Mouse (Mus musculus): ENCODE results near the gene Gpx4.
"Not testable (repeated sequence)": the region's sequence is repeated elsewhere in the genome, so short reads cannot be mapped to it uniquely, and the experiment has no call there.

Gpx4 gene

DNA sequence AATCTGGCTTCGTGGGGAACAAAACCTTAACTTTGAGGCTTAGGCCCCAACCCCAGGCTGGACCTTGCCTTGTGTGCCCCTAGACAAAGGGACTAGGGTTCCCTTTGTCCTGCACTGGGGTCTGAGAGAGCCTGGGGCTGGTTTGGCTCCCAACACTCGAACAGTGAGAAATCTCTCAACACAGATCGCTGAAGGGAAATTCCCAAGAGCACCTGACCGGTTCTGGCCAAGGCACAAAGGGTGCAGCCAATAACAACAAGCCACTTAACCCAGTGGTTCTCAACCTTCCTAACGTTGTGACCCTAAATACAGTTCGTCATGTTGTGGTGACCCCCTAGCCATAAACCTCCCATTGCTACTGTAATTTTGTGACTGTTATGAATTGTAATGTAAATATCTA, 3.3 kb downstream of the Gpx4 start:
- no peak for DNase-seq (ENCODE audit: low spot score)

DNA sequence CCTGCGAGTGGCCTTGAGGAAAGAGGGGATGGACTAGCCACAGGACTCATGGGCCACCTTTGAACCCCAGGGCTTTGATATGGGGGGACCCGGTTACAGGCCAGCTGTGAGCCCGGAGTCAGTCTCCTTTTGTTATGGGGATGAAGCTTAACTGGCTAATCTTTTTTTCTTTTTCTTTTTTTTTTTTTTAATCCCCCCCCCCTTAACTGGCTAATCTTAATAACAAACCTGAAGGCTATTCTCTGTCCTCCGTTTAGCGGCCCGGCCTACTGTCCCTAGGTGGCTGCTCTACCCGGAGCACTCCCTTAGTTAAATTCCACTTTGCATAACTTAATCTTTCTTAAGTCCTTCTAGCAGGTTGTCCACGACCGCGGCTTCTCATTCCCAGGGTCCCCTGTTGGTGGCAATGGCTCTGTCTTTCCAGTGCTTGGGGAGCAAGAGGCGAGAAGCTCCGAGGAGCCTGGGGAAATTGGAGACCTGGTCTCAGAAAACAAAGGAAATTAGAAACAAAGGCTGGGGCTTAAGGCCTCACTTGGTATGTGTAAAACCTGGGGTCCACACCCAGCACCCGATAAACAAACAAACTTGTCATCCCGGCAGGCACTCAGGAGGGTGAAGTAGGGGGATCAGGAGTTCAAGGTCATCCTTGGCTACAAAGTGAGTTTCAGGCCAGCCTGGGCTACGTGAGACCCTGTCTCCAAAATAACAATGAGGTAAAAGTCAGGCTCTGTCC, 4.1 kb downstream of the Gpx4 start:
- DNase-seq (ENCODE audit: low spot score): no peak

- DNase-seq (ENCODE audit: low spot score): no peak
These were observed 4.8 kb downstream of the Gpx4 start for GRCm38 (mm10) chr10:80051618-80052373.

DNA sequence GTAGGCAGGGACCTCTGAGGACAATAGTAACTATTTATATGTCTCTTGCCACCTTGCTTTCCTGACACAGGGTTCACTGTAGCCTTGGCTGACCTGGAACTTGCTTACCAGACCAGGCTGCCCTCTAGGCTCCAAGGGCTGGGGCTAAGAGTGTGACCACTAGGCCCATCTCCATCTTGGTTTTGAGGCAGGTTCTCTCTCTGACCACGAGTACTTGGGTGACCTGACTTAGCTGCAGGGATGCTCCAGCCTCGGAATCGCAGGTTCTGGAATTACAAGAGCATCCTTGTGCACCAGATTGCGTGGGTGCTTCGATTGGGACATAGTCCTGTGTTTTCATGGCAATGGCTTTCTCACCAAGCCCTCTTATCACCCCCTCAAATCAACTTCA, 5.4 kb downstream of the Gpx4 start:
- DNase-seq (ENCODE audit: low spot score): no peak

DNA sequence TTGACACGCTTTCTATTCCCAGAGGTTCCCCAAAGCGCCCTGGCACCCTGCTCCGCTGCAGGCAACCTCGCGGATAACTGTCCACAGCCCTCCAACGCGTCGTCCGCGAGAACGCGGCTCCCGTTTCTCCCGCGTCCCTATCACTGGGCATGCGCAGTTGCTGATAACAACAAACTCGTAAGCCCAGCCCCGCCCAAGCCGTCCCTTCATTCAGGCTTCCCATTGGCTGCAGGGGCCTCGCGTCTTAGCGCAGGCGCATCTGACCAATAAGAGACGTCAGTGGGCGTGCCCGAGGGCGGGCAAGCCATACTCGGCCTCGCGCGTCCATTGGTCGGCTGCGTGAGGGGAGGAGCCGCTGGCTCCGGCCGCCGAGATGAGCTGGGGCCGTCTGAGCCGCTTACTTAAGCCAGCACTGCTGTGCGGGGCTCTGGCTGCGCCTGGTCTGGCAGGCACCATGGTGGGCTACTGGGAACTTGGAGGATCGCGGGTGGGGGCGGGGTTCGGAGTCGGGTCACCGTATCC, 6.4 kb downstream of the Gpx4 start:
- DNase-seq (ENCODE audit: low spot score): peak; percentile 99

DNA sequence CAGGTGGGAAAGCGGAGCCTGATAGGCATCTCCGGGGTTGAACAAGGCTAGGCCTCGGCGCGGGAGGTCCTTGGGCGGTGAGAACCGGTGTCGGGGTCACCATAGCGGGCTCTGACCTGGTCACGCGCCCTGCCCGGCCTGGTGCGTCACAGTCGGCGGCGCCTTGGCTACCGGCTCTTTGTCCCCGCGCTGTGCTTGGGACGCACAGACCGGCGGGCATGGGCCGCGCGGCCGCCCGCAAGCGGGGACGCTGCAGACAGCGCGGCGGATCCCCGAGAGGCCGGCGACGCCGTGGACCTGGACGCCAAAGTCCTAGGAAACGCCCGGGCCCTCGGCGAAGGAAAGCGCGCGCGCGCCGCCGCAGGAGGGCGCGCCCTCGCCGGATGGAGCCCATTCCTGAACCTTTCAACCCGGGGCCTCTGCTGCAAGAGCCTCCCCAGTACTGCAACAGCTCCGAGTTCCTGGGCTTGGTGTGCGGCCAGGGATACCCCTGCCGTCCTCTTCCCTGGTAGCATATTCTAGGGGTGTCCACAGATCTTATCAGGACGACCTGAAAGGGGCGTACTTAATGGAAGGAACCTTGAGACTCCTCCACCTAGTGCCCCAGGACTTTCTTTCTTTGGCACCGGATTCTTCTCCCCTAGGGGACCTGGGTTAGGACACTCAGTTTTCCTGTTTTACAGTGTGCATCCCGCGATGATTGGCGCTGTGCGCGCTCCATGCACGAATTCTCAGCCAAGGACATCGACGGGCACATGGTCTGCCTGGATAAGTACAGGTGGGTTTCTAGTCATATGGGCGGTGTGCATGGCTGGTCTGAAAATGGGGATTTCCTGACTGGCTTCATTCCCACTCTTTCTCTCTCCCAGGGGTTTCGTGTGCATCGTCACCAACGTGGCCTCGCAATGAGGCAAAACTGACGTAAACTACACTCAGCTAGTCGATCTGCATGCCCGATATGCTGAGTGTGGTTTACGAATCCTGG, 7.2 kb downstream of the Gpx4 start:
- peak; percentile 62 for DNase-seq (ENCODE audit: low spot score)

DNA sequence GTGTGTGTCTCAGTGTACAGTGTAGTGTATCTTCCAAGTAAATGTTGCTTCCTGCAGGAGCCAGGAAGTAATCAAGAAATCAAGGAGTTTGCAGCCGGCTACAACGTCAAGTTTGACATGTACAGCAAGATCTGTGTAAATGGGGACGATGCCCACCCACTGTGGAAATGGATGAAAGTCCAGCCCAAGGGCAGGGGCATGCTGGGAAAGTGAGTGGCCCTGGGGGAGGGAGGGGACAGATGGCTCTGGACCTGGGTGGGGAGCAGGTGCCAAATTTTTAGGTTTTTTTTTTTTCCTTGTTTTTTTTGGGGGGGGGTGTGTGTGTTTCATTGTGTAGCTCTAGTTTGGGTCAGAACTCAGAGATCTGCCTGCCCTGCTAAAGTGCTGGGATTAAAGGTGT, 7.9 kb downstream of the Gpx4 start:
- not testable (repeated sequence) for DNase-seq (ENCODE audit: low spot score)

DNA sequence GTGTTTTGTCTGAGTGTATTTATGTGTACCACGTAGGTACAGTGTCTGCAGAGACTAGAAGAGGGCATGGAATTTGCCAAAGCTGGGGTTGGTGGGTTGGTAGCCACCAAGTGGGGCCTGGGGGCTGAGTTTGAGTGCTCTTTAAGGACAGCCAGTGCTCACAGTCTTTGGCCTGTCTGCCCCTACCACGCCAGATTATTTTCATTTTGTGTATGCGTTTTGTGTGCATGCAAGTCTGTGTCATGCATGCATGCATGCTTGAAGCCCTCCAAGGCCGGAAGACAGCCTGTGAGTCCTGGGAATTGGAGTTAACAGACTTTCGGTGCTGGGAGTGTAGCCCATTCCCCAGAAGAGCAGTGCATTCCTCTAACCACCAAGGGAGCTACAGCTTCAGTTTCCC, 8.4 kb downstream of the Gpx4 start:
- DNase-seq (ENCODE audit: low spot score): no peak

- DNase-seq (ENCODE audit: low spot score): no peak
These were observed 8.9 kb downstream of the Gpx4 start for GRCm38 (mm10) chr10:80055891-80056290.

GRCm38 (mm10) chr10:80056506-80056905, 9.5 kb downstream of the Gpx4 start:
- no peak for DNase-seq (ENCODE audit: low spot score)

GRCm38 (mm10) chr10:80056976-80057682, 10.2 kb downstream of the Gpx4 start:
- no peak for DNase-seq (ENCODE audit: low spot score)

DNA sequence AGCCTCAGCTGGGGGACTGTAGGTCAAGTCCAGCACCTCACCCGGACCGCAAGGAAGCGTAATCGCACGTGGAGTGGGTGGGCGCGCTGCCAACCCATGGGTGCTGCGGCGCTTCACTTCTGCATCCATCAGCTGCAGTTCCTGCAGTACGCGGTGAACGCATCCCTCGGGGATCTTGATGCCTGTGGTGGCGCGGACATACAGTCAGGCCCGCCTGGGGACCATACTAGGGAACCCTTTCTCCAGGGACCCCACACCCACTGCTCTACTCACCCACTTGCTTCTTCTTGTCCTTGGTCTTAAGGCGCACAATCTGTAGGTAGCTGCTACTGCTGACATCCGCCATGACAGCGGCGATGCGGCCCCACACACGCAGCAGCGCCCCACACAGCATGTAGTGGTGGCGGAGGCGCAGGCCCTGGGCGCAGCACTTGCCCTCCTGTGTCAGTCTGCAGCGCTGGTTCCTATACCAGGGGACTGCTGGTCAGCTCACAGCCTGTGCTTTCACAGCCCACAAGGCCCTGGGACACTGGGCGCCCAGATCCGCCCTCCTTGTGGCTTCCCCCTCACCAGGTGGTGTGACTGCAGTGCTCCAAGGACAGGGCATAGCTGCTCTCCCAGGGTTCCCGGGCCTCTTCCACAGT, 10.8 kb downstream of the Gpx4 start:
- no peak for DNase-seq (ENCODE audit: low spot score)

GRCm38 (mm10) chr10:80063104-80063503, 16.1 kb downstream of the Gpx4 start:
- DNase-seq (ENCODE audit: low spot score): no peak

GRCm38 (mm10) chr10:80063877-80064650, 17.1 kb downstream of the Gpx4 start:
- DNase-seq (ENCODE audit: low spot score): no peak

GRCm38 (mm10) chr10:80069251-80069650, 22.3 kb downstream of the Gpx4 start:
- no peak for DNase-seq (ENCODE audit: low spot score)

GRCm38 (mm10) chr10:80069948-80070450, 23.0 kb downstream of the Gpx4 start:
- DNase-seq (ENCODE audit: low spot score): no peak

DNA sequence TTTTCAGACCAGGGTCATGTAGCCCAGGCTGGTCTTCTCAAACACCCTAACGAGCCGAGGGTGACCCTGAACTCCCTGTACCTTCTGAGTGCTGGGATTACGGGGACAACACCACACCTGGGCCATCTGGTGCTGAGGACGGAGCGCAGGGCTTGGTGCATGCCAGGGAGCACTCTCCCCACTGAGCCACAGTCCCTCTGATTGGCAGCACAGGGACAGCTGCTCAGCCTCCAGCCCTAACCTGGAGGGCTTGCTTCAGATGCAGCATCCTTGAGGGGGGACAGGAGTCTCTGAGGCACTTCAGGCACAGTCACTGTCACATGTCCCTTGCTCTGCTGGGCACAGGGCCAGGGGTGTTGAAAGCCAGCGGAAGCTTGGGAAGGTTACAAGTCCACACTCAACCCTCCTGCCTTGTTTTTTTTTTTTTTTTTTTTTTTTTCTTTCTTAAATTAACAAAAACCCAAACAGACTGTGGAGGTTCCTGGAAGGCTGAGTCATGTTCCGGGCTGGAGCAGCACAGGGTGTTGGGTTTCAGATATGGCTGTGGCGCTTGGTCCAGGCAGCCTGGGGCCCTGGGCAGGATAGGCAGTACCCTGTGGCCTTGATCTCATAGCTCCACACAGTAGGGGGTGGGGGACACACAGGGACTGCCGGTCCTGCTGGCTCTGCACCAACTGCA, 24.0 kb downstream of the Gpx4 start:
- DNase-seq (ENCODE audit: low spot score): peak; percentile 40

GRCm38 (mm10) chr10:80071516-80071900, 24.5 kb downstream of the Gpx4 start:
- no peak for DNase-seq (ENCODE audit: low spot score)

Data from spleen, adult 12 weeks (tissue).